8 mouse cellular contexts compared by ENCODE assay signal in genomic region chr1:85894748-85895360, GRCm38 (mm10). TPM values are rescaled to one million over a fixed set of nuclear protein-coding genes. Genes with fewer than 3 reads are reported as not detected.
DNase-seq lines count a peak whose midpoint lies in the region; ATAC-seq lines count a peak whose summit lies in the region.

No protein-coding gene starts in this region.

- peak overlapping the region; percentile 72 for H3K4me3 ChIP-seq in heart, embryonic 15.5 days
- H3K4me3 ChIP-seq in limb, embryonic 10.5 days: peak overlapping the region; percentile 68

- H3K9ac ChIP-seq in heart, embryonic 15.5 days: peak overlapping the region; percentile 77

- no peaks in the 10 kb centered on the region for H3K9me3 ChIP-seq in heart, embryonic 15.5 days (replicated peaks)
- H3K9me3 ChIP-seq in limb, embryonic 10.5 days (replicated peaks): no peaks in the 10 kb centered on the region

- ATAC-seq in heart, embryonic 15.5 days (replicated peaks; ENCODE audit: insufficient number of reproducible peaks, insufficient read depth, low FRiP score, low read depth): no peak; the same call in 1 of the 2 replicates

- intact Hi-C loops in gastrocnemius, postnatal 14 days (cut with DNase I; ENCODE audit: low total_unique reads): no loop called here

- H3K36me3 ChIP-seq in heart, embryonic 15.5 days: no peaks in the 10 kb centered on the region
- H3K36me3 ChIP-seq in limb, embryonic 10.5 days: peaks cover 4% of the 10 kb centered on the region; the same call in 1 of the 2 replicates

- peaks cover 52% of the 10 kb centered on the region for H3K4me1 ChIP-seq in heart, embryonic 15.5 days (replicated peaks)
- H3K4me1 ChIP-seq in limb, embryonic 10.5 days: peaks cover 51% of the 10 kb centered on the region

- peak overlapping the region; percentile 85 for H3K4me2 ChIP-seq in heart, embryonic 15.5 days

- peak; percentile 35 for DNase-seq in gastrocnemius, postnatal 14 days
- no peak for DNase-seq in gastrocnemius, postnatal 25 days
- DNase-seq in Muller cell, postnatal 12 days (ENCODE audit: inconsistent ontology term): peak; percentile 81
- DNase-seq in cerebellum, postnatal 25 days: peak; percentile 48 to 63
- peak; percentile 88 for DNase-seq in limb, embryonic 10.5 days (ENCODE audit: low spot score)
- peak; percentile 87 for DNase-seq in mesoderm, embryonic 11.5 days (ENCODE audit: low read depth, low spot score)
- peak; percentile 19 to 43 for DNase-seq in thymus, adult 18-20 months

- WGBS in heart, embryonic 15.5 days: under 1% methylated on average over 30 of the region's 30 CpGs
- WGBS in limb, embryonic 10.5 days: under 1% methylated on average over 30 of the region's 30 CpGs

- H3K27ac ChIP-seq in heart, embryonic 15.5 days: peak overlapping the region; percentile 85
- peak overlapping the region; percentile 96 for H3K27ac ChIP-seq in limb, embryonic 10.5 days

- H3K27me3 ChIP-seq in heart, embryonic 15.5 days: no peaks in the 10 kb centered on the region
- no peaks in the 10 kb centered on the region for H3K27me3 ChIP-seq in limb, embryonic 10.5 days (ENCODE audit: low read depth, poor library complexity, severe bottlenecking)

RNA-seq across cellular contexts. Expression of gene Itm2c, which starts 0.8 kb away (rescaled TPM):
- total RNA-seq in gastrocnemius, postnatal 14 days (2021): 10 to 100 TPM; 48.7 to 50.4 TPM
- total RNA-seq in gastrocnemius, postnatal 25 days (2021): 10 to 100 TPM; 21.2 to 22.6 TPM
- polyA plus RNA-seq in heart, embryonic 15.5 days (2015; fragmentation: Nextera tagmentation; extraction: Ambion mirVana): 181 and 231 TPM in 2 replicates
- polyA plus RNA-seq in limb, embryonic 10.5 days (2016; fragmentation: Nextera tagmentation; extraction: Ambion mirVana): 170 and 188 TPM in 2 replicates

RNA-seq across cellular contexts. Expression of gene 4933407L21Rik, which starts 33.4 kb away (rescaled TPM):
- total RNA-seq in gastrocnemius, postnatal 14 days (2021): under 1 TPM; 0.31 to 0.33 TPM
- total RNA-seq in gastrocnemius, postnatal 25 days (2021): not detected
- 0.04 and 0.18 TPM in 2 replicates for polyA plus RNA-seq in heart, embryonic 15.5 days (2015; fragmentation: Nextera tagmentation; extraction: Ambion mirVana)
- 0.13 TPM in 1 of 2 replicates, not detected in the other for polyA plus RNA-seq in limb, embryonic 10.5 days (2016; fragmentation: Nextera tagmentation; extraction: Ambion mirVana)
